Mouse (Mus musculus): Measurements from ENCODE around the gene Gm49721. TPM values are rescaled to one million over a fixed set of nuclear protein-coding genes. Genes with fewer than 3 reads are reported as not detected.
"Not testable (repeated sequence)": the region's sequence is repeated elsewhere in the genome, so short reads cannot be mapped to it uniquely, and the experiment has no call there.

The Gm49721 gene
- total RNA-seq, 2 experiments from 2014 or later: 0.59 TPM; not detected in 1

DNA sequence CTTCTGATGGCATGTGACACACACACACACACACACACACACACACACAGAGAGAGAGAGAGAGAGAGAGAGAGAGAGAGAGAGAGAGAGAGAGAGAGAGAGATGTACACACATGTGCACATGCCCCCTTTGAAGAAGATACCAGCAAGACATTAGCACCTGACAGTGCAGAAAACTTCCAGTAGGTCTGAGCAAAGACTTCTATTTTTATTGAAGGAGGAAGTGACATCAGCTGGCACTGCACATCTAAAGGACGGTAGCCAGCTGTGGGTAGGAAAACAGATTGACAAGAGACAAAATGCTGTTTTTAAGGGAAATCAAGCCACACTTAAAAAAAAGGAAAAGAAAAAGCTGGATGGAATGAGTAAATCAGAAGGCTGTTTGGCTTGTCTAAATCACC, 35.5 kb downstream of the Gm49721 start:
- intact Hi-C loops (cut with DNase I): not testable (repeated sequence)

DNA sequence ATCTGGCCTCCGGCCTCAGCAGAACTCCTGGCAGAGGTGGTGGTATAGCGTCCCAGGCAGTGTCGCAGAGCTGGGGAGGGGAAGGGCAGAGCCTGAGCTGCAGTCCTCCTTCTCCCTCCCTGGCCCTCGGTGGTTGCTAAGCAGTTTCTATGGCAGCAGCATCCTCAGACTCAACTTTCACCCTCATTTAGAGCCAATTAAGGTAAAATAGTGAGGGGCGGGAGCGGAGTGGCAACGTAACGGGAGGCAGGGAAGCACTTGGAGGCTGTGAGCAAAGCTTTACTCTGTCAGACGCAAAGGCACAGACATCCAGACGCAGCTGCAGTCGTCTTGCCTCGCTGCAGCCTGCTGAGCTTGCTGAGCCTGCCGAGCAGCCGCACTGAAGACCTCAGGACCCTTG, 46.6 kb downstream of the Gm49721 start, which contains the start of gene Gm1604a:
Gm1604a (plus strand) TSS at position 312 of the 400 bp plus-strand sequence.
- peak; percentile 10 for DNase-seq
- H3K27ac ChIP-seq; intact Hi-C loops (cut with DNase I): not testable (repeated sequence)
- H3K4me3 ChIP-seq: peak within 1 kb of the TSS; percentile 50

More for the DNA sequence above, 35.5 kb downstream of the Gm49721 start:
- H3K4me3 ChIP-seq, H3K27ac ChIP-seq, DNase-seq: not testable (repeated sequence)

DNA sequence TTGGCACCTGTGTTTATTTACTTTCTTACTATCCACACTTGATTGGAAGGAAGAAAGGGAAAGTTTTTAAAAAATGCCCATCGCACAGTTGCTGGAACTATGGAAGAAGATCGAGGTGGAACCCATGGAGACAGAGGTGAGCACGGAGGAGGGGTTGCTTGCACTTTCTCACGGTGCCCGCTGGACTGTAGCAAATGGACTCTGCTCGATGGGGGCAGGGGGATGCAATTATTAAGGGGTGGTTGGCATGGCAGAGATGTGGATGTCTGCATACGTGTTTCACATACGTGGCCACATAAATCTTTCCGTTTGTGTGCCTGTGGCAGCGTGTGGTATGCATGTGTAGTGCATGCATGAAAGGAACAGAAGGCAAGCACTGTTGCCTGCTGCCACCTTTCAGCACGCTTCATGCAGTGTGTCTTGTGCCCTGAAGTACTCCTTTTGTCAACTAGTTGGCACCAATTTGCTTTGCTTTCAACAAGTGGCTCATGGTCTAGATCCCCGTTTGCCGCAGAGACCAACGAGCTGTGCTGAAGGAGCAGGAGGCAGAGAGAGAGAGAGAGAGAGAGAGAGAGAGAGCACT, 47.2 kb downstream of the Gm49721 start:
- intact Hi-C loops (cut with DNase I); H3K4me3 ChIP-seq; DNase-seq: not testable (repeated sequence)

DNA sequence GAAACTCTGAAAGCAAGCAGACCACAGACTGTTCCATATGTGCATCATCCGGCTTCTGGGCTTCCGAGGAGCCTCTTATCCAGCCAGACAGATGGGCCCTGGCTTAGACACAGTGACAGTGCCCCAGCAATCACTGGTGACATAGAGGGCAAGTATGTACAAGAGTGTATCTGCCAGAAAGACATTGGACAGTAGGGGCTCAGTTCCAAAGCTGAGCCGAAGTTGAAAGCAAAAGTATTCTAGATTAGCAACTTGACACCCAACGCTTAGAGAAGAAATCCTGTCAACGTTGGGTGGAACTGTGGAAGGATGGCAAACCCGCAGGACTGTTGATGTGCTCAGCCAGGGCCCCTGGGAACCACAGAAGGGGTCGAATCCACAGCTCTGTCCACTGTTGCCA, 51.5 kb downstream of the Gm49721 start:
- H3K27ac ChIP-seq; H3K4me3 ChIP-seq; intact Hi-C loops (cut with DNase I); DNase-seq: not testable (repeated sequence)

More for the DNA sequence above, 47.2 kb downstream of the Gm49721 start:
- not testable (repeated sequence) for H3K27ac ChIP-seq

DNA sequence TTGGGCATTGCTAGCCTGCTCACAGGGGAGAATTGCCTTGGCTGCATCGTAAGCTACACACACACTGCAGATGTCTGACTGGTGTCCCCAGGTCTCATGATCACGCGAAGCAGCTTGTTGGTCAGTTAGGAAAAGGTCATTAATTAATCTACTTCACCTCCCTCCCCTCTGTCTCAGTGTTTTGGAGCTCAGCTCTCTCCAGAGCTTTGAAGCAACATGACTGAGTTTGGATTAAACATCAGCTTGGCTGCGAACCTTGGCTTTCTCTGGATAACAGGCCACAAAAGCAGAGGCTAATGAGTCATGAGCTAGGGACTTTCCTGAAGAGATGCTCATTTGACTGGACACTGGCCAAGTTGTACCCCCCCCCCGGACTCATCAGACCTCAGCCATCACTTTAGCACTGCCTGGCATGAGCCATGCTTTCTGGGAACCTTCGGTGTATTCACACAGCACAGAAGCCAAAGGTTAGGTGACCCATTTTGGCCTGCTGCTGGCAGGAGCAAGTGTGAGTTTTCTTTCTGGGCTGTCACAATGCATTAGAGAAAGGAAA, 52.0 kb downstream of the Gm49721 start:
- H3K4me3 ChIP-seq; DNase-seq; intact Hi-C loops (cut with DNase I); H3K27ac ChIP-seq: not testable (repeated sequence)

DNA sequence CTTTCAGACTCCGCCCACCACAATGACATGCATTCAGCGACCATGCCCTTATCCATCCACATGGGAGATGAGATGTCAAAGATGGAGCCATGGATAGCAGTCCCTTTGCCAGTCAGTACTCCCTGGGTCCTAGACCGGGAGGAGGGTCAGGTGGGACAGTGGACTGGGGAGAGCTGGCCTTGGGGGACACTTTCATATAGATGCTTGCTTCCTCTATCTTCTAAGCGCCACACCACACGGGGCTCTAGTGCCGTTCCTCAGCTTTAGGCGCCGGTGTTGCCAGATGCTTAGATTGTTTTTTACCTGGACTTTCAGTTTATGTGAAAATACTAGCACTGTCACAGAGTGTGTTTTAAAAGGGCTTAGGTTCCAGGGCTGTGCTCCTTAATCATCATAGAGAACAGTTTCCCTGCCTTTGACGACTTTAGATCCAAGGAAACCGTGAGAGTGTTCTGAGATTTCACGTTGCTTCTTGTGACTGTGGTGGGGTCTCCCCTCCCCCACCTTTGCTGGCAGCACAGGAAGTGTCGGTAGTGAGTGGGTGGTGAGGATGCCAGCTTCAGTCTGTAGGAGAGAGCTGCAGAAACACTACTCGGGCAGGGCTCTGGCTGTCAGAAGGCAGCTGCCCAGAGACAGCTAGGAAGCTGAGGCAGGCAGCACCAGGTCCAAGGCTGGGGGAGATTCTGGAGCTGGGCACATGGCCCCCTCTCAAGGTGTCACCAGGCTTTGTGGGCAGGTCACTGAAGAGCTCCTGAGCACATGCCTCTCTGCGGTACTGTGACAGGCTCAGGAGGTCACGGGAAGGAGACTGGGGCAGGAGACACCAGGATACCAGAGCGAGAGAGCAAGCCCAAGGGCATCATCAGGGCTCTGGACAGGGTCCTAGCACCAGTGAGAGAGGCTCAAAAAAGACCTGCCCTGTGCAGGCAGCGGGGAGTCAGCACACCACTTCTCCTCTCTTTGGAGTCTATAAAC, 54.8 kb downstream of the Gm49721 start:
- H3K4me3 ChIP-seq; intact Hi-C loops (cut with DNase I); H3K27ac ChIP-seq; DNase-seq: not testable (repeated sequence)

DNA sequence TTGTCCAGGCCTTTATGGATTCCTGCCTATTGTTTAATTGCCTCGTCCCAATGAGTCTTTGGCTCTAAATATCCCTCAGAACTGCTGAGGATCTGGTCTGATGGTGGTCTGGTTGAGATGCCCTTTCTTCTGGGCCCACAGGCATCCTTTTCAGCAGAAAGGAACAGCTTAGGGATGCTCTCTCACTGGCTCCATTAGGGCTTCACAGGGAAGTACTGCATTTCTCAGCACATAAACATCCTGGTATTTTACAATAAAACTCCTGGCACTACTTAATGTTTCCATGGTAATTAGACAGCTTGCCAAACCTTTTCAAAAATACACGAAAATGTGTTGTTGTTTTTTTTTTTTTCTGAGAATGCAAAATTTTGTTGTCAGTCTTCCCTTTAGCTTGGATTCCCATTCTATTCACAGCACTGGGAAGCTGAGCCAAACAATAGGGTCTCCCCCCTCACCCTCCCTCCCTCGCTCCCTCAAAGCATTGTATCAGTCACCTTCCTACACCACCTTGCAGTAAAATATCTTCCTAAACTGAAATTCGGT, 90.4 kb downstream of the Gm49721 start:
- intact Hi-C loops (cut with DNase I); H3K27ac ChIP-seq; H3K4me3 ChIP-seq; DNase-seq: not testable (repeated sequence)

DNA sequence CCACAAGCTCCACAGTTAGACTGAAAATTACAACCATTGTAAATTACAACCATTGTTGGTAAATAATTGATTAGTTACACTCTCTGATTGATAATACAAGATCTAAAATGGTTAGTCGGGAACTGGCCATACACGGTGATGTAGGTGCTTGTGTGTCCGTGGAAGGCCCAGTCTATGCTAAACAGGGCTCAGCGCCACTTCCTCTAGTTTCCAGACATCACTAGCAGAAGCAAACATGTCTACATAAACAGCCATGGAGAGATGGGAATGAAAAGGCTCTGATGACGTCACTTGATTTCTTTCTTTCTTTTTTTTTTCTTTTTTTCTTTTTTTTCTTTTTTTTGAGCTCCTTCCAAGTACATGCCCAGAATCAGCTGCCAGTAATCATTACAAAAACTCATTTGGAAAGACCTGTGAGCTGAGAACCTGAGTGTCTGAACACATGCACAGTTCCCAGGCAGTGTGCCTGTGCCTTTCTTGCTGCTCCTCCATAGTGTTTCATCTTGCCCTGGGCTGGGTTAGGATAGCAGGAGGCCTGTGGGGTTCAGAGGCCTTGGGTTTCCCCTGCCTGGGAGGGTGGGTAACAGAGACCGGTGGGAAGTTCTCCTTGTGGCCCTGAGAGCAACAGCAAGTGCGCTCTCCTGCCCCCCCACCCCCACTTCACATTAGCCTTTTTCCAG, 91.0 kb downstream of the Gm49721 start:
- H3K4me3 ChIP-seq; DNase-seq; H3K27ac ChIP-seq; intact Hi-C loops (cut with DNase I): not testable (repeated sequence)

DNA sequence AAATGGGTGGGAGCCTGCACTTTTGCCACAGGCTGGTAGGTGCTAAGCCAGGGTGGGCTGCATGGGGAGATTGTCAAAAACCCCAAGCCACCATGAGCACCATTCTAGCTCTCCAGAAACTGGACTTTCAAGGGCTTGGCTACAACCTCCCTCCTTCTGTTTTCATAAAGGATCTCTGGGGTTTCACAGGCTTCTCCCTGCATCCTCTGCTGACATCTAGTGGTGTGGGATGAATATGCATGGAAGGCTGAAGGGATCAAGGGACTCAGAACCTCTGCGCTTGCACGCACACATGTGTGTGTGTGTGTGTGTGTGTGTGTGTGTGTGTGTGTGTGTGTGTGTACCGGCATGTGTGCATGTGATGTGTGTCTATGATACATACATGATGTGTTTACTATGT, 95.8 kb downstream of the Gm49721 start:
- DNase-seq: peak; percentile 53
- H3K4me3 ChIP-seq; H3K27ac ChIP-seq; intact Hi-C loops (cut with DNase I): not testable (repeated sequence)
- peak; percentile 51 for TF ChIP-seq CTCF (IDR thresholded peaks at IDR 0.05)

DNA sequence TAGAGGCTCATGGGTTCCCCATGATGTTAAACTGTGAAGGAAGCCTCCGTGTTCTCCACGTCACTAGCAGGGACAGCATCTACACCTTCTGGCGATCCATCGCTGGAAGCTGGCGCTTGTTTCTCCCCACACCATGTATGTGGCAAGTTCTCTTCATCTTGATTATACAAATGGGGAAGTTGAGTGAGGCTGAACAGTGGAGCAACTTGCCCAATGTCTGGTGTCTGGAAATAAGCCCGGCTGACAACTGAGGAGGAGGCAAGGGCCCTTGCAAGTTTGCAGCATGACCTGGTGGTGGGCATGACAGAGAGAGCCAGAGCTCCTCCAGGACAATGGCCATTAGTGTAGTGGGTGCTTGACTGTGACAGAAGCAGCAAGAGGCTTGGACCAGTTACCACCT, 96.8 kb downstream of the Gm49721 start:
- H3K27ac ChIP-seq; H3K4me3 ChIP-seq; intact Hi-C loops (cut with DNase I); DNase-seq: not testable (repeated sequence)

DNA sequence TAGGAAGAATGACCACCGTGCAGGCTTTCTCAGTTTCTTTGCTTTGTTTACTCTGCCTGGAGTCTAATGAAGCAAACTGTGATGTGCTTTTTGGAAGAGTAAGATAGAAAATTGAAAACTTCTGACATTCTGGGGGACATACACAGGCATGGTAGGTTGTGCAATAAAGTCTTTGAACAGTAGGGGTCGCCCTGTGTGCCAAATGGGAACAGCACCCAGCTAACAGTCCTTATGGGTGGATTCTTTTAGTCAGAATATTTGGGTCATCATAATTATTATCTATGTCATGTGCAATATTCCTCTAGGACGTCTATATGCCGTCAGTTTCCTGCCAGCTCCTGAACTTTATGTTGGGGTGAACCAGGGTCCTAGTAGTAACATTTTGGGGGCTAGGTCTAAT, 100.9 kb downstream of the Gm49721 start:
- DNase-seq: peak; percentile 60
- intact Hi-C loops (cut with DNase I); H3K27ac ChIP-seq; H3K4me3 ChIP-seq: not testable (repeated sequence)
- peak; percentile 49 for TF ChIP-seq CTCF (IDR thresholded peaks at IDR 0.05)

DNA sequence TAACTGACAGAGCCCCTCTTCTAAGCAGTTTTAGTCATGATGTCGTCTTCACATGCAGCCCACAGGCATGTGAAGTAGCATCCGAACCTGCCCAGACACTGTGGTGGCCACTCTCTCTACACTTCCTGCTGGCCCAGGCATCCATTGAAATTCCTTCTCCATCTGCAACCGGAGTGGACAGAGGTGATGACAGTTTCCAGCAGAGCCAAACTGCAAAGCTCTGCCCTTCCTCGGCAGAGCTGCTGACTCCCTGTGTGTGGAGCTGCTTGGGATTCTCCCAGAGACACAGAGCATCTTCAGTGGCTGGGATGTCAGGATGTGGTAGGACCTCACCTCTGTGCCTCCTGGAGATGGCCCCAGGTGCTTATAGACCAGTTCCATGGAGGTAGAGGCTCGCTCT, 105.8 kb downstream of the Gm49721 start:
- H3K4me3 ChIP-seq; intact Hi-C loops (cut with DNase I); DNase-seq; H3K27ac ChIP-seq: not testable (repeated sequence)

DNA sequence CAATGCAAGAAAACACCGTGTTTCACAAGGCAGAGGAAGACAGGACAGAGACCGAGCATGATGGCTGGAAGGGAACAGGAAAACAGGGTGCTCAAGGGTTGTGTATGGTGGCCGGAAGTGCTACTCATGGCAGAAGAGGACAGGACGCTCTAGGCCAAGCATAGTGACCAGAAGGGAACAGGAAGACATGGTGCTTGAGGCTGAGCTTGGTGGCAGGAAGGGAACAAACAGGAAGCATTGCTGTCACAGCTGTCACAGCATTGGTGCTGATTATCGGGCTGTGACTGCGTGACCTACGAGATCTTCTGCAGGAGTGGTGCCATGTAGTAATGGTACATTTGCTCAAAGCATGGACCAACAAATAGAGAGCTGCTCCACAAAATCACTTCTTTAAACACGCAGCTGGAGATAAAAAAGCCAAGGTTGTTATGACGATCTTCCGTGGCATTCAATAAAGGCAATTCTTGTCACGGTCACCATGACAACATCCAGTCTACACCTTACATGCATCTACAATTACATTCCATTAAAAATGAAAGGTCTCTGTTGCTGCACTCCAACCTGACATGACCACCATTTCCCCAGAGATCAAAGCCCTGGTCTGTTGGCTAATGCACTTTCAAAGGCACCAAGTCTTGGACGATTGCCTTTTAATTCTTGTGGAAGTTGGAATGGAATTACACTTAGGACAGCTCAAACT, 106.9 kb downstream of the Gm49721 start:
- intact Hi-C loops (cut with DNase I); DNase-seq; H3K4me3 ChIP-seq; H3K27ac ChIP-seq: not testable (repeated sequence)

DNA sequence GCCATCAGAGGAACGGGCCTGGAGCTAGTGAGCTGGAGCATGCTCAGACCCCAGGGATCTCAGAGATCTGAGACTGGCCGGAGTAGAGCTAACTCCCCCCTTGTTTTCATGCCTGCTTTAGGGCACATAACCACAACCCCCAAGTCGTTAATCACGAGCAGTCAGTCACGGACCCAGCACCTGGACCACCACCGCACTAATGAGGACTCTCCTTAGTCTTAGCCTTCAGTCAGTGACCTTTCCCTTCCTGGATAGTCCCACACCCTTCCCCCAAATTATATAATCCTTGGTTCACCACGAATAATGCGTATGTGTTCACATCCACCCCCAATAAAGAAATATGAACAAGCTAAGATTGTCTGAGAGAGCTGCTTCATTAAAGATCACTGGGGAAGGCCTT, 108.1 kb downstream of the Gm49721 start:
- H3K4me3 ChIP-seq; DNase-seq; H3K27ac ChIP-seq; intact Hi-C loops (cut with DNase I): not testable (repeated sequence)
